Mouse (Mus musculus) embryonic facial prominence, embryonic 12.5 days (tissue): ENCODE results near the gene Gm28551. TPM values are rescaled to one million over a fixed set of nuclear protein-coding genes. Genes with fewer than 3 reads are reported as not detected.

ENCODE experiments used
- ATAC-seq: fragments of 200-750 bp; cut with Nextera tagmentation; 2 replicates; pipeline ENCODE4 v1.8.0; 2017; ENCODE audit not compliant: insufficient number of reproducible peaks, insufficient read depth, low FRiP score, low TSS enrichment
- H3K27ac ChIP-seq: fragments of 300-500 bp; sonication (generic); 2 replicates; pipeline ENCODE4 v1.5.1; 2016; ENCODE audit warnings: mild to moderate bottlenecking
- H3K27me3 ChIP-seq: fragments of 300-500 bp; sonication (generic); 2 replicates; pipeline ENCODE4 v1.6.1; 2016; ENCODE audit warnings: mild to moderate bottlenecking, moderate library complexity
- H3K36me3 ChIP-seq: fragments of 300-500 bp; sonication (generic); 2 replicates; pipeline ENCODE4 v1.6.1; 2016; ENCODE audit warnings: mild to moderate bottlenecking
- H3K4me1 ChIP-seq: fragments of 300-500 bp; sonication (generic); 2 replicates; pipeline ENCODE4 v1.6.1; 2016
- H3K4me2 ChIP-seq: fragments of 300-500 bp; sonication (generic); replicated peaks from 2 replicates; pipeline ENCODE4 v1.6.1; 2016; ENCODE audit warnings: mild to moderate bottlenecking, moderate library complexity
- H3K4me3 ChIP-seq: fragments of 300-500 bp; sonication (generic); 2 replicates; pipeline ENCODE4 v1.5.1; 2016; ENCODE audit warnings: mild to moderate bottlenecking
- H3K9ac ChIP-seq: fragments of 300-500 bp; sonication (generic); 2 replicates; pipeline ENCODE4 v1.6.1; 2016; ENCODE audit warnings: mild to moderate bottlenecking, moderate library complexity
- H3K9me3 ChIP-seq: fragments of 300-500 bp; sonication (generic); 2 replicates; pipeline ENCODE4 v1.6.1; 2016; ENCODE audit warnings: mild to moderate bottlenecking, moderate library complexity
- WGBS: fragments of 180-500 bp; shearing (Covaris S2); methylation state at CpG from one replicate; pipeline ENCODE4 v1.1.7; 2016; 5-methylcytosine and 5-hydroxymethylcytosine counted together
- polyA plus RNA-seq: library from polyadenylated mRNA; unstranded; fragments of >200 nt; fragmentation: Nextera tagmentation; extraction: Ambion mirVana; gene quantifications from 2 replicates; pipeline ENCODE4 v1.2.1, GENCODE M21; 2016

Gm28551 gene
- polyA plus RNA-seq, 1 experiment from 2014 or later, result 0.63 TPM

GRCm38 (mm10) chr1:53324827-53325494, 27.5 kb downstream of the Gm28551 start:
- Histone ChIP-seq H3K9ac (no peak overlapping the region), H3K4me2 (no peak overlapping the region), H3K27ac (no peak overlapping the region), H3K27me3 (no peaks in the 10 kb centered on the region), H3K4me3 (no peak overlapping the region), H3K9me3 (no peaks in the 10 kb centered on the region), H3K4me1 (no peaks in the 10 kb centered on the region), H3K36me3 (peaks cover 12% of the 10 kb centered on the region)
- 97% methylated on average over 5 of the region's 5 CpGs for WGBS
- ATAC-seq, result no peak

- Histone ChIP-seq H3K27me3 (no peaks in the 10 kb centered on the region), H3K4me3 (no peak overlapping the region), H3K9ac (no peak overlapping the region), H3K4me2 (no peak overlapping the region), H3K27ac (no peak overlapping the region), H3K9me3 (no peaks in the 10 kb centered on the region), H3K36me3 (peaks cover 12% of the 10 kb centered on the region), H3K4me1 (no peaks in the 10 kb centered on the region)
- no peak for ATAC-seq
- WGBS, result 98% methylated on average over 1 of the region's 1 CpGs
Measured at GRCm38 (mm10) chr1:53324277-53324676, 28.2 kb downstream of the Gm28551 start.

DNA sequence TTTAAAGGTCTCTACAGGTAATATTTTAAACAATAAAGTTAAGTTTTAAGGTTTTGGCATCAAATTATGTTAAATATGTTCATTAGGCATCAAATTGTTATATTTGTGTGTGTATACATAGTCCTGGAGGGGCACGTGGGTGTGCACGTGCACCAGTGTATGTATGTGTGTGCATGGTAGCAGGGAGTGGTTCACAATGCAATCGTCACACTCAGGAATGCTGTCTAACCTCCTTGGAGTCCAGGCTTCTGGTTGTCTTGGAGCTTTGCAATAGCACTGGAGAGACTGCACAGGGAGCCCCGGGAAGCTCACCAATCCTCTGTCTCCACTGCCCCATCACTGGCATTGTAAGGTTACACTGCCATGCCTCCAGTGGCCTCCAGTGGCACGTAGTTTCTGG, 29.2 kb downstream of the Gm28551 start:
- Histone ChIP-seq H3K4me2 (no peak overlapping the region), H3K36me3 (peaks cover 16% of the 10 kb centered on the region), H3K9ac (no peak overlapping the region), H3K27ac (no peak overlapping the region), H3K9me3 (no peaks in the 10 kb centered on the region), H3K27me3 (no peaks in the 10 kb centered on the region), H3K4me1 (no peaks in the 10 kb centered on the region), H3K4me3 (no peak overlapping the region)
- 90% methylated on average over 5 of the region's 5 CpGs for WGBS
- no peak for ATAC-seq

DNA sequence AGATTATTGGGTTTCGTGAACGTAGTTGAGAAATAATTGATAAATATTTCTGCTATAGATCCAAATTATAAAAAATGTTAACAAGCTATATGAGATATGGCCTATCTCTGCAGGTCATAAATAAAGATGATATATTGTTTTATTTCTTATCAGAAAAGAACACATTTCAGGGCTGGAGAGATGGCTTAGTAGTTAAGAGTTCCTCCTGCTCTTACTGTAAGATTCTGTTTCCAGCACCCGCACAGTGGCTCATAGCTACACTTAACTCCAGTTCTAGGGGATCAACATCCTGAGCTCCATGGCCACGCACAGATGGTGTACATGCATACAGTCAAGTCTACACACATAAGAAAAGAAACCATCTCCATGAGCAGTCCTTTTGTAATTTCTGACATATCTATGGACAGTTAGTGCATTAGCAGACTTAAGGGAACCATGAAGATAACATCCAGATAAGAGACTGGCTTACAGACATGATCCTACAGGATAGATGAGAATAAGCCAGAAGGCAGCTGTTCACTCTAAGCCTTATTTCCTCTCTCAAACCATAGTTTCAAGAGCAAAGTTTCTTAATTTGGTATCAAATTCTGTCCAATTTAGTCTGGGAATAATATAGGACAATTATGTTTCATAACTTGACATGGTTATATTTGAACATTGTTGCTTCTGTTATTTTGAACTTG, 30.7 kb downstream of the Gm28551 start:
- peaks cover 21% of the 10 kb centered on the region for H3K36me3 ChIP-seq
- H3K4me2 ChIP-seq, result no peak overlapping the region
- H3K4me1 ChIP-seq, result no peaks in the 10 kb centered on the region
- H3K27ac ChIP-seq, result no peak overlapping the region
- no peaks in the 10 kb centered on the region for H3K9me3 ChIP-seq
- no peak overlapping the region for H3K4me3 ChIP-seq
- 93% methylated on average over 4 of the region's 4 CpGs for WGBS
- ATAC-seq, result no peak
- H3K27me3 ChIP-seq, result no peaks in the 10 kb centered on the region
- H3K9ac ChIP-seq, result no peak overlapping the region

- Histone ChIP-seq H3K36me3 (peaks cover 5% of the 10 kb centered on the region), H3K27ac (peak within 1 kb of the TSS; percentile 86), H3K4me3 (peak within 1 kb of the TSS; percentile 56), H3K9ac (peak within 1 kb of the TSS; percentile 62), H3K9me3 (no peaks in the 10 kb centered on the region), H3K4me2 (peak within 1 kb of the TSS; percentile 46), H3K4me1 (no peaks in the 10 kb centered on the region), H3K27me3 (no peaks in the 10 kb centered on the region)
- ATAC-seq, result peak; percentile 82
- WGBS, result 3% methylated on average over 27 of the region's 27 CpGs
Measured at GRCm38 (mm10) chr1:53312989-53313967, 39.2 kb downstream of the Gm28551 start, which contains the start of gene Osgepl1. Osgepl1 (plus strand) TSS chr1:53313624.

GRCm38 (mm10) chr1:53300506-53300905, 52.0 kb downstream of the Gm28551 start:
- no peak overlapping the region for H3K27ac ChIP-seq
- no peak overlapping the region for H3K4me2 ChIP-seq
- H3K4me1 ChIP-seq, result 0 out of 2 replicates have a peak, but pooled peaks cover 5% of the 10 kb centered on the region
- H3K9me3 ChIP-seq, result no peaks in the 10 kb centered on the region
- no peak for ATAC-seq
- no peak overlapping the region for H3K9ac ChIP-seq
- H3K27me3 ChIP-seq, result no peaks in the 10 kb centered on the region
- WGBS, result 86% methylated on average over 4 of the region's 4 CpGs
- H3K36me3 ChIP-seq, result no peaks in the 10 kb centered on the region
- no peak overlapping the region for H3K4me3 ChIP-seq

- H3K27ac ChIP-seq, result peak within 1 kb of the TSS; percentile 84
- no peaks in the 10 kb centered on the region for H3K9me3 ChIP-seq
- peak within 1 kb of the TSS; percentile 59 for H3K4me2 ChIP-seq
- ATAC-seq, result peak; percentile 100
- H3K9ac ChIP-seq, result peak within 1 kb of the TSS; percentile 77
- no peaks in the 10 kb centered on the region for H3K27me3 ChIP-seq
- H3K4me3 ChIP-seq, result peak within 1 kb of the TSS; percentile 84
- under 1% methylated on average over 66 of the region's 66 CpGs for WGBS
- H3K36me3 ChIP-seq, result no peaks in the 10 kb centered on the region
- H3K4me1 ChIP-seq, result 0 out of 2 replicates have a peak, but pooled peaks cover 5% of the 10 kb centered on the region
Measured at GRCm38 (mm10) chr1:53296581-53297383, 55.7 kb downstream of the Gm28551 start, which contains the start of the genes Pms1, Ormdl1 and Gm28778. Pms1 (minus strand) TSS chr1:53297018. Ormdl1 (plus strand) TSS chr1:53297095. Gm28778 (plus strand) TSS chr1:53297111.

GRCm38 (mm10) chr1:53291197-53291596, 61.3 kb downstream of the Gm28551 start:
- no peak for ATAC-seq
- WGBS, result 78% methylated on average over 3 of the region's 3 CpGs

More at GRCm38 (mm10) chr1:53291197-53291596, 61.3 kb downstream of the Gm28551 start:
- Histone ChIP-seq H3K4me1 (no peaks in the 10 kb centered on the region), H3K27me3 (no peaks in the 10 kb centered on the region), H3K36me3 (no peaks in the 10 kb centered on the region), H3K4me3 (no peak overlapping the region), H3K4me2 (no peak overlapping the region), H3K9ac (no peak overlapping the region), H3K27ac (no peak overlapping the region), H3K9me3 (no peaks in the 10 kb centered on the region)
